Mouse (Mus musculus): ENCODE data around the gene Pla2g1b. TPM values are rescaled to one million over a fixed set of nuclear protein-coding genes. Genes with fewer than 3 reads are reported as not detected.
A peak's percentile ranks its signal among the peaks of the same experiment; 100 is the strongest.

Gene Pla2g1b
- total RNA-seq, 2 experiments from 2014 or later = not detected

DNA sequence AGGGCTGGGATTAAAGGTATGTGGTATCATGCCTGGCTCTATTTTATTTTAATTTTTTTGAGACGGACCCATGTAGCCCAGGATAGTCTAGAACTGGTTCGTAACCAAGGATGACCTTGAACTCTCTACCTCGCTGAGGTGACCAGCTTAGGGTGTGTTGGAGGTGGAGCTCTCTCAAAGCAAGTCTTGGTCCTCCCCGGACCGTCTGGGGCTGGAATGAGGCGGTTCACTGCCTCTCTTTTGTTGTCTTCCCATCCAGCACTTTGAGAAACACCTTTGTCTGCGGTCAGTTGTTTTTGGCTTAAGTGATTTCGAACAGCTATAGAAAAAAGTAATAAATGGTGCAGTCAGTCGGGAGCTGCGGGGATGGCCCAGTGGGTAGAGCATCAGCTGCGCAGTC lies 21.9 kb upstream of the Pla2g1b start:
- no peak for ATAC-seq (replicated peaks; ENCODE audit: poor library complexity)

DNA sequence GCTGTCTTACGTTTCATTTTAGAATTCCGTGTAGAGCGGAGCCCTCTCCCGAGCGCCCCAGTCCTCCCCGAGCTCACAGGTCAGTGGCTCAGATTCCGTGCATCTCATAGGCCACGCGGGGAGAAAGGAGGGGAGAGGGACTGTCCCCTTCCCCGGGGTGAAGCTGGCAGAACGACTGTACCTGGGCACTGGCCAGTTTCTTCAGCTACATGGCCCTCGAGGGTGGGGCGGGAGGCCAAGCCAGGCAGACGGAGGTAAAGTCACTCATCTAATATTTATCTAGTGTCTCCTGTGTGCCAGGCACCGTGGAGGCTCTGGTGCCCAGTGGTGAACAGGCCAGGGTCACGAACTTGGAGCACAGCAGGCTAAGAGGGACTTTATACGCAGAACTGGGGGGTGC lies 19.0 kb upstream of the Pla2g1b start:
- ATAC-seq (replicated peaks; ENCODE audit: poor library complexity) = no peak

DNA sequence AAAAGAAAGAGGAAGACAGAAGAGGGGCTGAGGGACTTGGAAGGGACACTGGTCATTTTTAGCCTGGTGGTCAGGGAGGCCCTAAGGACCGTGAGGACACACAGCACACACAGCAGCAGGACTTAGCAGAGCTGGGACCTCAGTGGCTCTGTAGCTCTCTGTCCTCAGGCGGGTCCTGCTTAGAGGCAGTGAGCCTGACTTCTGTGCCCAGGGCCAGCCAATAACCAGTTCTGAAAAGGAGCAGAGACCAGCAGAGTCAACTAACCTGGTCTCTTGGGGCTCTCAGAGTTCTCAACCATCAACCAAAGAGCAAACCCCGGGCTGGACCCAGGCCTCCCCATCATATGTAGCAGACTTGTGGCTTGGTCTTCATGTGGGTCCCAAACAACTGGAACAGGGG lies 16.8 kb upstream of the Pla2g1b start:
- no peak for ATAC-seq (replicated peaks; ENCODE audit: poor library complexity)

DNA sequence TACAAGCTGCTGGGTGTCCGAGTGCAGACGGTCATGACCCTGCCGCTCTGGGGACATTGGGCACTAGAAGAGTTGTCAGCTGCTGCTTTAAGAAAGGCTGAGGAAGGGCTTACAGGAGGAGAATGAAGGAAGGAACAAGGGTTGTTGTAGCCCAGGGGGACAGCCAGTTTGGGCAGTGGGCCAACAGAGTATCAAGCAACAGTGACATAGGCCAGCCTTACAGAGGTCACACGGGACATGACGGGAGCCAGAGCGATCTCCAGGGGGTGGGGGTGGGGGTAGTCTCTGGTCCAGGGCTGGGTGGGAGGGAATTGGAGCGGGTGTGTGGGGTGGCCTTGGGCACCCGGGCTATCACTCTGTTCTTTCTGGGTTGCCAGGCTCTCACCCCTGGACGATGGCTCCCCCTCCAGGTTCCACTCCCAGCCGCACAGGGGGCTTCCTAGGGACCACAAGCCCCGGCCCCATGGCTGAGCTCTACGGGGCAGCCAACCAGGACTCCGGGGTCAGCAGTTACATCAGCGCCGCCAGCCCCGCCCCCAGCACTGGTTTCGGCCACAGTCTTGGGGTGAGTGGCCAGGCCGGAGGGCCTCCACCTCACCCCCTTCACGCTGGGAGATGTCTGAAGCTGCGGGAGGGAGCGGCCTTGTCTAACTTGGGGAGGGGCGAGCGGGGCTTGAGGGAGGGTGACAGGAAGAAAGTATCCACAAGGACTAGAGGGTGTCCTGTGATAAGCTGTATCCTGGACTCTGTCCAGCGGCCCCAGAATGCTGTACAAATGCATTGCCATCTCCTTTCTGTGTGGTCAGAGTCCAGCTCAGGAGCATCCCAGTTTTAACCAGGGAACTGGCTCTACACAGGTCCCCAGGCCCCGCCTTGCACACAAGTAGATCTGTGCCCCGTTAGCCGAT lies 15.4 kb upstream of the Pla2g1b start:
- no peak for ATAC-seq (replicated peaks; ENCODE audit: poor library complexity)

DNA sequence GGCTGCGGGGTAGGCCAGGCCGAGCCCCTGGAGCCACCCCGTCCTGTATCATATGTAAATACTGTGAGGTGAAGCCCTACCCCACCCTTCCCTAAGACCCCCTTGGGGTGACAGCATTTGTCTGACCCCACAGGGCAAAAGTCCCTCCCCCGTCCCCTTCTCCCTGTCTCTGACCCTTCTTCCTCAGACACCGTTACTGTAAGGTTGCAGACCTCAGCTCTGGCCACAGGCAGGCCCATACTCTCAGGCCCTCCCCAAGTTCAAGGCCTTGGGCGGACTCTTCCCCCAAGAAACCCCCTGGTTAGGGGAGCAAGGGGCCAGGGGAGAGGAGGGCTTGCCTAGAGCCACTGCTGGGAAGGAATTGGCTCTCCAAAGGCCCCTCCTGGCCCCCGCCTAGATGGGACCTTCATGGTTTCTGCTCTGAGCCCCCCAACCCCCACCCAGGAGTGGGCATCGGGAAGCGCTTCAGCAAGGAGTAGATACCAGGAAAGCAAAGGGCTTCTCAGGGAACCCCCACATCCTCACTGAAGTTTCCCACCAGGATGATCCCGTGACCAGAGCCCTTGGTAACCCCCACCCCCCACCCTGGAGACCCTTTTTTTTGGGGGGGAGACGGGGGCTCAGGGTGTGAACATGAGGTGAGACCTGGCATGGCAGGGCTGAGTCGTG lies 11.5 kb upstream of the Pla2g1b start:
- ATAC-seq (replicated peaks; ENCODE audit: poor library complexity) = no peak

DNA sequence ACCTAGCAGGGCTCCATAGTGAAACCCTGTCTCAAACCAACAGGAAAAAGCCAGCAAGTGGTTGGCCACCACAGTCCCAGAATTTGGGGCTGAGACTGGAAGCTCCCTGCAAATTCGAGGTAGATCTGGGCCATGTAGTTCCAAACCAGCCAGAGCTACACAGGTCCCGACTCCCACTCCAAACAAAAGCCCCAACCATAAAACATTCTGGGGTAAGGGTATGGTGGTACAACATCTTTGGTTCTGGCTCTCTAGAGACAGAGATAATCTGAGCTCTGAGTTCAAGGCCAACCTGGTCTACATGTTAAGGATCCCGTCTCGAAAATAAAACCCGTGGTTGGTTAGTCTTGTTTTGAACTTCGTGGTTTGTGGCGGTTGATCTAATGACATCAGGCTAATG lies 10.2 kb upstream of the Pla2g1b start:
- ATAC-seq (replicated peaks; ENCODE audit: poor library complexity) = no peak

DNA sequence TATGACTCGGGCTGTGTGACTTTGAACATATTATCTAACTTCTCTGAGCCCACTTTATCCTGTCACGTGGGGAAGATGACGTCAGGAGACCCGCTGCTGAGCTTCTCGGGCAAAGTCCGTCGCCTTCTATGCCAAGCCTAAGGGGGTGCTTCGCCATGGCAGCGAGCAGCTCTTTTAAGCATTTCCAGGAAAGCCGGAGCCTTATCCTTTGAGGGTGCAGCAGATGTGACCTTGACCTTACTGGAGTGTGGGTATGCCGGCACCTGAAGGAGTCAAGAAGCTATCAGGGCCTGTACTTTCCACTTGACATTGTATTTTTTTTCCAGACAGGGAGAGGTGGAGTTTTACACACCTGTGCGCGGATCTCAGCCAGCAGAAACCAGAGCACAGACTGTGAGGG lies 7.1 kb upstream of the Pla2g1b start:
- ATAC-seq (replicated peaks; ENCODE audit: poor library complexity) = no peak

DNA sequence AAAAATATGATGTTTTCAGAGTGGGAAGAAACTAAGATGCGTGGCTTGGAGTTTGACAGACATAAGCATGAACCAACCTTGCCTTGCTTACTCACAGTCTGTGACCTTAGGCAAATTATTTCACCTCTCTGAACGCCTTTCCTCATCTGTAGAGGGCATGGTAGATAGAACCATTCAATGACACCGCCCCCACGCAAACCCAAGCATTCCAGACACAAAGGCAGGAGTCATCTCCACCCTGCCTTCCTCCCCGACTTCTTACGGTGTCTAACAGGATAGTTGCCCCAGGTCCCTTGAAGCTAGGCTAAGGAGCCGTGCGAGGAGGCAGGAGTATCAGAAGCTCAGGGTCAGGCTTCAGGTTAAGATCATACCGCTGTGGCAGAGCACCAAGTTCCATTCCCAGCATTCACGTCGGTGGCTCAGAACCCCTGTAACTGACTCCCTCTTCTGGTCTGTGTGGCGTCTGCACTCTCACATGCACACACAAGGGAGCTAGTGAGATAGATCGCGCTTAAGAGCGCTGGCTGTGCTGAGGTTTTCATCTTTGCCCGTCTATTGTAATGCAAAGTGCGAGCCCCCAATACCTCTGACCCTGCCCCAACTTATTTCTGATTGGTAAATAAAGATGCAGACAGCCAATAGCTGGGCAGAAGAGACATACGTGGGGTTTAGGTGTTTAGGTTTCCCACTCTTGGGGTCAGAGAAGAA lies 1.5 kb upstream of the Pla2g1b start:
- ATAC-seq (replicated peaks; ENCODE audit: poor library complexity) = no peak

DNA sequence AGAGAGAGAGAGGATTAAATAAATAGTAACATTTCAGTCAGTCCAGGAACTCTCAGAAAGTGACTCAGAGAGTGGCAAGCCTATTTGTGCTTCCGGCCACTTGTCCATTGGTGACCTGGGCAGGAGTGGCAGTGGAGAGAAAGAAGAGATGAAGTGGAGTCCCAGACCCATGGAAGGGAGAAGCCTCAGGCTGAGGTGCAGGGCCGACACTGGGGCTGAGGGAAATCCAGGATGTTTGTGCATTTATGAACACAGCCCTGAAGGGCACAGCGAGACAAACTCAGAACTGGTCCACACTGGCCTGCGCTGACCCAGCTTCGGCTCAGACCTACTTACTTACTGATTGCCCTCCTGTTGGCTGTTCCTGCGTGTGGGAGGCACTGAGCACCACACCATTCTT lies 3.7 kb downstream of the Pla2g1b start:
- ATAC-seq (replicated peaks; ENCODE audit: poor library complexity) = no peak

DNA sequence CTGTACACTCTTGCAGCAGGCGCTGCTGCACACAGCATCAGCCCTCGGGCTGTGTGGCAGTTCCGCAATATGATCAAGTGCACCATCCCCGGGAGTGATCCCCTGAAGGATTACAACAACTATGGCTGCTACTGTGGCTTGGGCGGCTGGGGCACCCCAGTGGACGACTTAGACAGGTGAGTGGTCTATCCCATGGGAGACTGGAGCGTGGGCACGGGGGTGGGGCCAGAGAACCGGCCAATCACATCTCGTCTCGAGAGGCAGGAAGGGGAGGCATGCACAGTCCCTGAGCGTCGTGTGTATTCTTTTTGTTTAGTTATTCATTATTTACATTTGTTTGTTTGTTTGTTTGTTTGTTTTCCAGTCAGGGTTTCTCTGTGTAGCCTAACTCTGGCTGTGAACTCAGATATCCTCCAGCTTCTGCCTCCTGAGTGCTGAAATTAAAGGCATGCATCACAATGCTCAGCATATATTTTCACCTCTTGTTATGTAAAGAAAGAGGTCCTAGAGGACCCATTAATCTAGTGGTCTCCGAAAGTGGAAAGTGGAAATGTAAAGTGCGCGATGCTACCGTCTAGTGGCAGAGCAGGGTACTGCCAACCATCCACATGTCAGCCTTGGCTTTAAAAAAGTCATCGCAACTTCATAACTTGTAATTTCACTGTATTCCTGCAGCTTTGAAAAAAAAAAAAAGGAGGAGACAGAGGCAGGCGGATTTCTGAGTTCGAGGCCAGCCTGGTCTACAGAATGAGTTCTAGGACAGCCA lies 4.9 kb downstream of the Pla2g1b start:
- ATAC-seq (replicated peaks; ENCODE audit: poor library complexity) = peak; percentile 81

DNA sequence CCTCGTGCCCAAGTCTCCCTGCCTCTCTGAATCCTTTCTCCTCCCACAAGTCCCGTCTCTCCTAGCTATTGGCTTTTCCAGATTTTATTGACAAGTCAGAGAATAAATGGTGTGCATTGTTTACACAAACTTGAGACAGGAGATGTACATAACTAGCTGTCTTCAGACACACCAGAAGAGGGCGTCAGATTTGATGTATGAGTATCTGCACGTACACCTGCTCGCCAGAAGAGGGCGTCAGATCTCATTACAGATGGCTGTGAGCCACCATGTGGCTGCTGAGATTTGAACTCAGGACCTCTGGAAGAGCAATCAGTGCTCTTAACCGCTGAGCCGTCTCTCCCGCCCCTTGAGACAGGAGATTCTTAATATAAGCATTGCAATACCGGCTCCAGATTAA lies 7.1 kb downstream of the Pla2g1b start:
- ATAC-seq (replicated peaks; ENCODE audit: poor library complexity) = no peak

DNA sequence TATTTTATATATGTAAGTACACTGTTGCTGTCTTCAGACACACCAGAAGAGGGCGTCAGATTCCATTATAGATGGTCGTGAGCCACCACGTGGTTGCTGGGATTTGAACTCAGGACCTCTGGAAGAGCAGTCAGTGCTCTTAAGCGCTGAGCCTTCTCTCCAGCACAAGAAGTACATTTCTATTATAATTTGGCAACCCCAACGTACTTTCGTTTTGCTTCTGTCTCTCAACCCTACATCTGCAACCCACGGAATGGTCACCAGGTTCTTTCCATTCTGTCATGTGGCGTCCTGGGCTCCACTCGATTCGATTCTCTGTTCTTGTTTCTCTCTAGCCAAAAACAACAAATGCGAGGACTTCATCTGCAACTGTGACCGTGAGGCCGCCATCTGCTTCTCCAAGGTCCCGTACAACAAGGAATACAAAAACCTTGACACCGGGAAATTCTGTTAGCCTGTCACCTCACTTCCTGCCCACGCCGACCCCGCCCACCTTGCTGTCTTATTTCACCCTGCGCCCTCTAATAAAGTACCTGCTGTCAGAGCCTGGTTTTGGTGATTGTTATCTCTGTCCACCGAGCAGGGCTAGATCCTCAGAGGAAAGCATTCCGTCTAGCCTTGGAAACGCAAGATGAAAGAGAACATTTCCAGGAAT lies 8.2 kb downstream of the Pla2g1b start:
- ATAC-seq (replicated peaks; ENCODE audit: poor library complexity) = no peak

DNA sequence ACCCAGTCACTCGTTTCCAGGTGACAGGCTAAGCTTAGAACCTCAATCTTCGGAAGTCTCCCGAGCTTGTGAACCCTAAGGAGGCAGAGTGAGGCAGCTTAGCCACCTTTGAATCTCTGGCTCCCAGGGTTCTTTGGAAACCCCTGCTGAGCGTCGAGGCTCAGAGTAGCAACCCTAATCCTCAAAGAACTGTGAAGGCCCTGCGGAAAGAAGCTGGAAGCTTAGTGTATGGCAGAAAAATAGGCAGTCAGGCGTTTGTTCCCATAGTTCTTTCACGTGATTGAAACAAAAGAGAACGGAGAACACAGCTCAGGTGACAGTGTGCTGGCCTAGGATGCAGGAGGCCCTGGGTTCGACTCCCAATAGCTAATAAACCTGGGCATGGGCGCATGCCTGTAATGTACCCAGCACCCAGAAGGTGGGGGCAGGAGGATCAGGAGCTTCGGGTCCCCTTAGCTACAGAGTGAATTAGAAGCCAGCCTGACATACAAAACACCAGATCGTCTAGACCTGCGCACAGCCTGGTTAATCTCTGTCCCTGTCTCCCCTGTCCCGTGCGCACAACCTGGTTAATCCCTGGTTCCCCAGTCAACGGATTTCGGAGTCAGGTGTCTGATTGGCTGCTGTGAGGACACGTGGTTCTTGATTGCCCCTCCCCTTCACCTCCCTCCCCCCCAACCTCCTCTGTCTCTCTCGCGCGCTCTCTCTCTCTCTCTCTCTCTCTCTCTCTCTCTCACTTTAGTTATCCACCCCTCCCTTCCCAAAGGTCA lies 9.5 kb downstream of the Pla2g1b start:
- peak; percentile 72 for ATAC-seq (replicated peaks; ENCODE audit: poor library complexity)

DNA sequence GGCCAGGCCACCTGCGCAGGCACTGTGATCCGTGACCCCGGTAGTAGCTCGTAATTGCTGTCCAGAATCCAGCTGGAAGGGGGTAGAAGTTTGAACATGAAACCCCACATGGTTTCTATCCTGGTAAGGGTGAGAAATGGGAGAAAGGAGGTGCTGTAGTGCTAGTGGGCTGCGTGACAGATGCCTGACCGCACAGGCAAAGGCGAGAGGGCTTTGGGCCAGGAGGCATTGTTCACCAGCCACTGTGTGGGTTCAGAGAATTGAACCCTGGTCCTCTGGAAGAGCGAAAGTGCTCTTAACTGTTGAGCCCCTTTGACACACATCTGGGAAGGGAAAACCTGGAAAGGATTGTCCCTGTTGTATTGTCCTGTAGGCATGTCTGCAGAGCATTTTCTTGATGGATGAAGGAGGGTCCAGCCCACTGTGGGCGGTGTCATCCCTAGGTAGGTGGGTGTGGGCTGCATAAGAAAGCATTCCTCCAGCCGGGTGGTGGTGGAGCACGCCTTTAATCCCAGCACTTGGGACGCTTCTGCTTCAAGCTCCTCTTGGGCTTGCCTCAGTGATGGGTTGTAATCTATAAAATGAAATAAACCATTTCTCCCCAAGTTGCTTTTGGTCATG lies 10.2 kb downstream of the Pla2g1b start:
- no peak for ATAC-seq (replicated peaks; ENCODE audit: poor library complexity)

DNA sequence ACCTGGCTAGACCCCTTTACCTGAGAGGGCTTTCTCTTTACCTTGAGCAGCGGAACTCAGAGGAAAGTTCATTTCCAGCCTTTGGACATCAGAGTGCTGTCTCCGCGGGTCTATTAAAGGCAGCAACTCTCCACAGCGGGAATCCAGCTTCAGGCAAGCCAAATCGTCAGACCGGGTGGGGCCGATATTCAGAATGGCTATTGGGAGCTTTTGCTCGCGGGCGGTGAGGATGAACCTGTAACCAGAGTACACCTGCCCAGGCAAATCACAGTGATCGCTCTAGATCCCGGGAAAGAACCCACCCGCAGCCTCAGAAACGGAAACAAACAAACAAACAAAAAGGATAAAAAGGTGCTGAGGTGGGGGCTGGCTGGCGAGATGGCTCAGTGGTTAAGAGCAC lies 13.5 kb downstream of the Pla2g1b start:
- ATAC-seq (replicated peaks; ENCODE audit: poor library complexity) = no peak

DNA sequence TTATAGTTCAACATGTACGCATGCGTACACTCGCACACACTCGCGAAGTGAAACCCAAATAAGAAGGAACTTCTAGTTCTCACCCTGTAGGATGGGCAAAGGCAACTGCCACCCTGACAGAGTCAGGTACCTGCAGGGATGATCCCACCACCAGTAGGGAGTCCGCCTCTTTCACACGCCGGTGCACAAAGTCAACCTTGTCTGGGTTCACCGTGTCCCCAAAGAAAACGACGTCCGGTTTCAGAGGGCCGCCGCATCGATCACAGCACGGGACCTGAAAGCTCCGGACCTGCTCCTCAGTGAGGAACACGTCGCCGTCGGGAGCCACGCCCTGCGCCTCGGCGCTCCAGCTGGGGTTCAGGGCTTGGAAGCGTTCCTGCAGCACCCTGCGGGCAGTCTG lies 14.0 kb downstream of the Pla2g1b start:
- no peak for ATAC-seq (replicated peaks; ENCODE audit: poor library complexity)

DNA sequence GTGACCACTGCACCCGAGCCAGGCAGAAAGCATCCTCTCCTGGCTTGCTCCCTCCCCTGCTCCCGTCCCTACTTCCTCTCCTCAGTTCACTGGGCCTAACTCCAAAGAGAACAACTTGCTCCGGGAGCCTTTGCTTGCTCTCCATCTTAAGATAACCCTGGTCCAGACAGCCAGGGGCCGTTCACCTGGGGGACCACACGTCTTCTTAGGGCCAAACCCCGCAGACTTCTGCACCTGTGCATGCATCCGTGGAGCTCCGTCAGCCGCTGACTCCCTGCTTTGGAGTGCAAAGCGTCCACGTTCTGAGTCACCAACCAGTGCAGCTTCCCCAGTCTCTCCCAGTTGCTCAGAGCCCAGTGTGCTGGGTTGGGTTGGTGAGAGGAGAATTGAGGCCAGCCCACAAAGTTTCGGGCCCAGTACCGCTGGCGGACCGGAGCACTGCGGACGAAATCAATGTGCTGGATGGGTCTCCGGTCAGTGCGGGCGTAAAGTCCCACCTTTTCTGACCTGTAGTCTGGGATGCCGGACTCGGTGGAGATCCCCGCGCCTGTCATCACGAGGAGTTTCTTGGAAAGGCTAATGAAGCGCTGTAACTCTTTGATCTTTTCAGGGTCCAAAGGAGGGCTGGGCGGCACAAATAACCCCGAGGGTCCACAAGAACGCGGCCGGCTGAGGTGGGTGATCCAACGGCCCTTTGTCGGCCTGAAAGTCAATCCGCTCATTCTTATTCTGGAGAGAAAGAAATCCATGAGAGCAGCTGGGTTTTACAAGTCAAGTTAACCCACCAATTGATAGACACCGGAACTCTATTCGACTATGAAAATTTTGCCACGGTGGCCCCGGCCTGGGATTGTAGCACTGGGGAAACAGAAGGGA lies 16.6 kb downstream of the Pla2g1b start:
- no peak for ATAC-seq (replicated peaks; ENCODE audit: poor library complexity)

DNA sequence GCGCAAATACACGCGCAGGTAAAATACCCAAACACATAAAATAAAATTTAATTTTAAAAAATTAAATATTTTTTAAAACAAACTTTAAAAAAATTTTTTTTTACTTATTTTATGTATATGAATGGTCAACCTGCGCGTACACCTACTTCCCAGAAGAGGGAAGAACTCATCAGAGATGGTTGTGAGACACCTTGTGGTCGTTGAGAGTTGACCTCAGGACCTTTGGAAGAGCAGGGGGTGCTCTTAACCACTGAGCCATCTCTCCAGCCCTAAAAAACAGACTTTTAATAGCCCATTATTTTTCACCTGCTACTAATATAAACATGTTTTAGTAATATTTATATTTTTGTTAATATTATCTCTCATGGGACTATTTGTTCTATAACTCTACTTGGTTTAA lies 17.3 kb downstream of the Pla2g1b start:
- ATAC-seq (replicated peaks; ENCODE audit: poor library complexity) = no peak

Measured in megakaryocyte progenitor cell, adult 5-6 weeks (primary cell).